Mouse (Mus musculus) adrenal gland, adult 18-20 months (tissue): ENCODE data around the gene Gipc3. TPM values are rescaled to one million over a fixed set of nuclear protein-coding genes. Genes with fewer than 3 reads are reported as not detected.

Experiments used
- DNase-seq, 2 experiments: peaks; one replicate each; pipeline ENCODE4 v3.0.0; 2021 to 2022; ENCODE audit warnings: low spot score in 2 of 2
- total RNA-seq, 2 experiments: library from RNA; stranded (reverse); gene quantifications; 1 replicate in 1 of 2; 2 replicates in 1 of 2; pipeline ENCODE4 v1.2.3; 2021

Gipc3 gene
- total RNA-seq, 2 experiments from 2014 or later = 4.5 to 6.7 TPM

- DNase-seq = no peak
Observed at GRCm38 (mm10) chr10:81349146-81349545, 6.1 kb upstream of the Gipc3 start.

GRCm38 (mm10) chr10:81346453-81347067 lies 3.5 kb upstream of the Gipc3 start:
- DNase-seq = peak; percentile 66 to 76

- no peak for DNase-seq
Observed at GRCm38 (mm10) chr10:81345162-81345534, 2.1 kb upstream of the Gipc3 start.

- no peak for DNase-seq
Observed at GRCm38 (mm10) chr10:81344421-81345161, 1.5 kb upstream of the Gipc3 start.

- DNase-seq = peak; percentile 78 to 83
Observed at GRCm38 (mm10) chr10:81341333-81341949, 1.6 kb downstream of the Gipc3 start.

- no peak for DNase-seq
Observed at GRCm38 (mm10) chr10:81340551-81341332, 2.3 kb downstream of the Gipc3 start.

GRCm38 (mm10) chr10:81336558-81336957 lies 6.5 kb downstream of the Gipc3 start:
- no peak for DNase-seq

- no peak for DNase-seq
Observed at GRCm38 (mm10) chr10:81335393-81336340, 7.4 kb downstream of the Gipc3 start.

- no peak for DNase-seq
Observed at GRCm38 (mm10) chr10:81334324-81334723, 8.7 kb downstream of the Gipc3 start.

- no peak for DNase-seq
Observed at GRCm38 (mm10) chr10:81332277-81332676, 10.8 kb downstream of the Gipc3 start.

GRCm38 (mm10) chr10:81330007-81330406 lies 13.1 kb downstream of the Gipc3 start:
- no peak for DNase-seq

GRCm38 (mm10) chr10:81329194-81329975 lies 13.7 kb downstream of the Gipc3 start:
- DNase-seq = no peak

GRCm38 (mm10) chr10:81328386-81328785 lies 14.7 kb downstream of the Gipc3 start, which contains the start of gene Tbxa2r:
Tbxa2r (plus strand) TSS chr10:81328731.
- peak; percentile 72 to 74 for DNase-seq

- DNase-seq = peak in 1 of 2 experiments; percentile 60
Observed at GRCm38 (mm10) chr10:81327959-81328358, 15.1 kb downstream of the Gipc3 start.

GRCm38 (mm10) chr10:81326858-81327257 lies 16.2 kb downstream of the Gipc3 start:
- no peak for DNase-seq

- no peak for DNase-seq
Observed at GRCm38 (mm10) chr10:81325781-81326180, 17.3 kb downstream of the Gipc3 start.

- no peak for DNase-seq
Observed at GRCm38 (mm10) chr10:81325176-81325575, 17.9 kb downstream of the Gipc3 start.

GRCm38 (mm10) chr10:81323791-81324530 lies 19.1 kb downstream of the Gipc3 start:
- DNase-seq = no peak
